Mouse (Mus musculus): ENCODE measurements around the gene Daglb.
"Not testable (repeated sequence)": the region's sequence is repeated elsewhere in the genome, so short reads cannot be mapped to it uniquely, and the experiment has no call there.

Gene Daglb

DNA sequence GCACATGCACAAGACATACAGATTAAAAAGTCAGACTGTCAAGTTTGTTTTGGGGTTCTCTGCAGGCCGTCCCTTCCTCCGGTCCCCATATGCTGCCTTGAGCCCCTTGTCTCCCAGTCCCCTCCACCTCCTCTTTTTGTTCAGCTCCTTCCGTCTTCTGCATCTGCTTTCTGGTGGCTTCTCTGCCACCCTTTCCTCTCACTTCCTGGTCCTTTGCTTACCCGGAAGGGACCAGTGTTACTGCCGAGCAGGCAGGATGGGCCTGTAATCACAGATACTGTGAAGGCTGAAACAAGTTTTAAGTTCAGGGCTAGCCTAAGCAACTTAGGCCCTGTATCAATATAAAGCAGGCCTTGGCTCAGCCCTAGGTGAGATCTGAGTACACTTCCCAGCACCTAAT is 23.6 kb downstream of the Daglb start:
- DNase-seq: no peak

- DNase-seq: no peak
Observed at GRCm38 (mm10) chr5:143489749-143490342, 25.5 kb downstream of the Daglb start.

DNA sequence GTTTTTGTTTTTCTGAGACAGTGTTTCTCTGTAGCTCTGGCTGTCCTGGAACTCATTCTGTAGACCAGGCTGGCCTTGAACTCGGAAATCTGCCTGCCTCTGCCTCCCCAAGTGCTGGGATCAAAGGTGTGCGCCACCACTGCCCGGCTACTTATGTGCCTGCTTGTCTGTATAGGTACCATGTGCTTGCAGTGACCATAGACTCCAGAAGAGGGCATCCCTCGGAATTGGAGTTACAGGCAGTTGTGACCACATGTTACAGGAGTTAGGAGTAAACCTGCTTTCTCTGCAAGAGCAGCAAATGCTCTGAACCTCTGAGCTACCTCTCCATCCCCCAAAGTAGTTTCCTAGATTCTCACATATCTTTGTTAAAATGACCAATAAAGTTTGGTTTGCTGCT is 27.4 kb downstream of the Daglb start:
- no peak for DNase-seq

DNA sequence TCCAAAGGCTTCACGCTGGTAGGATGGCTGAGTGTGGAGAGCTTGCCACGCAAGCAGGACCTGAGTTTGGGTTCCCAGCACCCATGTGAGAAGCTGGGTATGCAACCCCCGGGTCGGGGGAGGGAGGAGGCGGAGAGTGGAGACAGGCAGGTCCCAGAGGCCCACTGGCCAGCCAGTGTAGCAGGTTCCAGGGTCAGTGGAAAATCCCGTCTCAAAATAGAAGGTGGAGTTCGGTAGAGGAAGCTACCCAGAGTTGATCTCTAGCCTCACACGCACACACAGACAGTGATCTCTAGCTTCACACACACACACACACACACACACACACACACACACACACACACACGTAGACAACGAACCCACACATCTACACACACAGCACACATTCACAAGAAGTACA is 28.8 kb downstream of the Daglb start:
- no peak for DNase-seq

DNA sequence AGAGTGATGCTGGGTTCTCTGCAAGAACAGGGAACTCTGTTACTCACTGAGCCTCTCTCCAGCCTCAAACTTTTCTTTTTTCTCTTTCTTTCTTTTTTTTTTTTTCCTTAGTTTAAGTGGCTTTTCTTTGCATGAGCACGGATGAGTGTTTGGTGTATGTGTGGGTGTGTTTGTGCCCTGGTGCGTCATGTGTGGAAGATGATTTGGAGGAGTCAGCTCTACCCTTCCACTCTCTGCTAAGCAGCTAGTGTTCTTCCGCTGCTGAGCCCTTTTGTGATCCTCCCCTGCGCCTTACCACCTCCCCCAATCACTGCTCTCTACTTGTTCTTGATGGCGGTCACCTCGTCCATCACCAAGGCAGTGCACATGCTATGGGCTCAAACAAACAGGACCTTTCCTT is 31.3 kb downstream of the Daglb start:
- DNase-seq: no peak

- no peak for DNase-seq
Observed at GRCm38 (mm10) chr5:143497451-143497850, 33.1 kb downstream of the Daglb start.

GRCm38 (mm10) chr5:143499197-143499596 is 34.8 kb downstream of the Daglb start:
- DNase-seq: no peak

GRCm38 (mm10) chr5:143499686-143500085 is 35.3 kb downstream of the Daglb start:
- DNase-seq: no peak

DNA sequence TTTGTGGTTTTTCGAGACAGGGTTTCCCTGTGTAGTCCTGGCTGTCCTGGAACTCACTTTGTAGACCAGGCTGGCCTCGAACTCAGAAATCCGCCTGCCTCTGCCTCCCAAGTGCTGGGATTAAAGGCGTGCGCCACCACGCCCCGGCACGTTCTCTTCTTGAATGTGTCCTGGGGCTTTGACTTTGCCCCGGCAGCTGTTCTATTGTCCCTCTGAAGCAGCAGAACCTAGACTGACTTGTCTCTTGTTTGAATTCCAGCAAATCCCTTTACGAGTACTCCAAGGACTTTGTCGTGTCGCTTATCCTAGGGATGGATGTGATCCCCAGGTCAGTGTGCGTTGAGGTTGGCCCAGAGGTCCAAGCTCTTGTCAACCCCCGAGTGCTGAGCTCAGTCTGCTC is 36.3 kb downstream of the Daglb start:
- not testable (repeated sequence) for DNase-seq

DNA sequence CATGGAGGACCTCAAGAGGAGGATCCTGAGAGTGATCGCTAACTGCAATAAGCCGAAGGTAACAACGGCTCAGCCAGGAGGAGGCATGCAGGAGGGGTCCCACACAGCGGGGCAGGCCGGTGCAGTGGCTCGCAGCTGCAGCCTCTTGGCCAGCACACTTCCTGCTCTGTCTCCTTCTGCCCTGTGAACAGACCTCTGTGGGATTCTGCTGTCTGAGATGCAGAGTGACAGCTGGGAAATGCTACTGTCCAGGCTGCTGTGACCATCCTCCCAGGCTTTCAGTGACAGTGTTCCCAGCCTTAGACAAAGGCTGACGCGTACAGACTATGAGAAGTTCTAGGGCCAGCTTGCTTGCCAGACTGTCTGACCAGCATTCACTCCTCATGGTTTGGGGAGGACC is 36.8 kb downstream of the Daglb start:
- no peak for DNase-seq

DNA sequence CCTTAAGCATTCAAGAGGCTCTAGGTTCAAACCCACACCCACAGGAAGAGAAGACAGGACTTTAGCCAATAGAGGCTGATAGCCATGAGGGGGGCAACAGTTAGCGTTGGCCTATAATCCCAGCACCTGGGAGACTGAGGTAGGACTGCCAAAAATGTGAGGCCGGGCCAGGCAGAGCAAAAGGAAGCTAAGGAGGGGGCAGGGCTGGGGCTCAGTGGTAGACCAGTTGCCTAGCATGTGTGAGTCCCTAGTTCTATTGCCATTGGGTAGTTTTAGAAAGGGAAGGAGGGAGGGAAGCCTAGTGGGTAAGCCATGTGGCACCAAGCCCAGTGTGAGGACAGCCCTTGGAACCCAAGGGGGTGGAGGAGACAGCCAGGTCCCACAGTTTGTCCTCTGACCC is 37.3 kb downstream of the Daglb start:
- no peak for DNase-seq

- no peak for DNase-seq
Observed at GRCm38 (mm10) chr5:143502899-143503557, 38.6 kb downstream of the Daglb start.

- DNase-seq: no peak
Observed at GRCm38 (mm10) chr5:143503740-143504139, 39.4 kb downstream of the Daglb start.

DNA sequence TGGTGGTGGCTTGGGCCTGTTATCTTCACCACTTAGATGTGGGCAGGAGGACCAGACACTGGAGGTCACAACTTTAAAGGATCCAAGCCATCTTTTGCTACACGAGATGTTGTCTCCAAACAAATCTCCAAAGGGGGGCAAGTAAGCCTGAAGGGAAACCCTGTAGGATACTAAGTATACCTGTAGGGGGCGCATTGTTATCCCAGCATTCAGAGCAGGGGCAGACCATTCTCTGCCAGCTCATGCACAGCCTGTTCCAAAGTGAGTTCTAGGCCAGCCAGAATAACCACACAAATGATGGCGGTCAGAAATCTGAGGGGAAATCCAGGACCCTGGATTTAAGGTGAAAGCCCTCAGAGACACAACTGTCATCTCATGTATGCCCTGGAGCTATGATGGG is 40.1 kb downstream of the Daglb start:
- DNase-seq: no peak

DNA sequence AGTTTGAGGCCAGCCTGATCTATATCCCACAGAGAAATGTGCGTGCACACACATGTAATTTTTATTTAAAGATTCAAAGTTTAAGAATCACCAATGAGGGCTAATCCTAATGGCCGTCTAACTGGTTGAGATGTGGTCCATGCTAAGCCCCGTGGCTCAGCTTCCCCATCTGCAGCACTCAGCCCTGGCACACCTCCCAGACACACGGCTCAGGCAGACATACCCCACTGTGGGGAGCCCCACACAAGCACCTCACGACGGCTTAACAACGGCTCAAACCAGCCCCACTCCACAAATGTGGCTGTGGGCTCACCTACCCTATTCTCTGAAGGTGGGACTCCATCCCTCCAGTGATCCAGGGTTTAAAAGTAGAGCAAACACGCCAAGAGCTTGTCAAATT is 40.7 kb downstream of the Daglb start:
- no peak for DNase-seq

DNA sequence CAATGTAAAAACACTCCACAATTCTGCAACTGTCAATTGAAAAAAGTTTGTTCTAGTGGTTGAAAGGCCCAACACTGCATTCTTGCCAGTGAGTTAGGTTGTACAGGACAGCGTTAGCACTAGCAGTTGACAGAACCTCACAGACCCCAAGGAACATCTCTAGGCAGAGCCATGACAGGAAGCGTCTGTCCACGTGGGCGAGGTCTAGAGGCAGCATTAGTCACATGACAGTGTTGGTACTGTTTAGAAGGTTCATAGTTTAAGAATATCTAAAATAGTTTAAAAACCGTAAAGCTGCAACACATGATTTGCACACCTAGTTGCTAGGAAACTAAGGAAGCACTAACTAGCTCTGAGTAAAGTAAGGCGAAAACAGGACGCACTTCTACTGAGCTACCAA is 41.2 kb downstream of the Daglb start:
- DNase-seq: no peak

DNA sequence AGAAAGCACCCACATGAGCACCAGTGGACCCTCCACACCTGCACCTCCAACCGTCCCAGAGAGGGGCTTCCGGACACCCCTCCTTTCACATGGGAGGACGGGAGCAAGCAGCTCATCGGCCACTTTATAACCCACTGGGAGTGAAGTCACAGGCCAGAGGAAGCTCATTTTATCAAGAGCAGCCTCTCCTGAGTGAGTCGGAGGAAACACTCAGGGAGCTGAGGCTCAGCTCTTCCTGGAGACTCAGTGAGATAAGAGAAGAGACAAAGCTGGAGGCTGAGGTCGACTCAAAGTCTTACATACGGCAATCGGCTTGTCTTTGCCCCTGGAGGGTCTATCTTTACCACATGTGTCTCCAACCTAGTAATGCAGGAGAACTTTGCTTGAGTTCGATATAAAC is 44.9 kb downstream of the Daglb start:
- DNase-seq: no peak

GRCm38 (mm10) chr5:143509737-143510136 is 45.4 kb downstream of the Daglb start:
- no peak for DNase-seq

DNA sequence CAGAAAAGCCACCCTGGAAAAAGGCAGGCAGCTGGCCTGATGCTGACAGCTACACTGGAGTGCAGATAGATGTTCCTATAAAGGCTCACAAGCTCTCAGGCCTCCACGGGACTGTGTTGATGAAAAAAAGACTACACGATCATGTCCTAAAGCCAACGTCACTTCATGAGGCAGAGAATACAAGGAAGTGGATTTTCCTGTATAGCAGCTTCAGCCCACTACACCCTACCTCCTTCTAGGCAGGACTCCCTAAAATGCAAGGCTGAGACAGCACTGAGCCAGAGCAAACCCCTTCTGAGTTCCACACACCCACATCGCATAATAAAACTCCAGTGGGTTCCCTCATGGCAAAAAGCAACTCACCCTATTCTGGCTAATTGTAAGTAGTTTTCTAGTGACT is 47.2 kb downstream of the Daglb start:
- no peak for DNase-seq

GRCm38 (mm10) chr5:143512305-143512704 is 47.9 kb downstream of the Daglb start:
- DNase-seq: no peak

GRCm38 (mm10) chr5:143514878-143515277 is 50.5 kb downstream of the Daglb start:
- DNase-seq: no peak

GRCm38 (mm10) chr5:143517005-143517404 is 52.6 kb downstream of the Daglb start:
- no peak for DNase-seq

- DNase-seq: no peak
Observed at GRCm38 (mm10) chr5:143517436-143517835, 53.1 kb downstream of the Daglb start.

DNA sequence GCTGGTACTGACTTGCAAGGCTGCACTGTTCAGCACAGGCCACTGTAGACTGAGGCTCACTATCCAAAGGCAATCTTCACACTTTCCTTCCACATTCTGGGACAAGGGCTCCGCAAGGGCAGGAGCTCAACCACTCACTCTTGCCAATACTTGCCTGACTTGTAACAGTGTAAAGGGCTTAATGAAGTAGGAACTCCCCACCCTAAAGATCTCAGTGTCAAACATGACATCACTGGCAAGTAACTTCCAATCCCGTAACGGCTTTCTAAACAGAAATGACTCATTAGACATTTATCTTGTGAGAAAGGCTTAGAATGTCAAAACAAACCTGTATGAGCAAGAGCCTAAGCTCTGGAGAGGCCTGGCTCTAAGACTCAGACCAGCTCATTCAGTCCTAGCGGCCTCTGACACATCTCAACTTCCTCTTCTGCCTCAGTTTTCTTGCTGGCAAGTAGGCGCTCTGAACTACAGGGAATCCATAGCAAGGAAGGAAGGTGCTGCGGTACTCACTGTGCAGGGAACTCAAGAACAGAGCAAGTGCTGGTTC is 53.7 kb downstream of the Daglb start:
- no peak for DNase-seq

DNA sequence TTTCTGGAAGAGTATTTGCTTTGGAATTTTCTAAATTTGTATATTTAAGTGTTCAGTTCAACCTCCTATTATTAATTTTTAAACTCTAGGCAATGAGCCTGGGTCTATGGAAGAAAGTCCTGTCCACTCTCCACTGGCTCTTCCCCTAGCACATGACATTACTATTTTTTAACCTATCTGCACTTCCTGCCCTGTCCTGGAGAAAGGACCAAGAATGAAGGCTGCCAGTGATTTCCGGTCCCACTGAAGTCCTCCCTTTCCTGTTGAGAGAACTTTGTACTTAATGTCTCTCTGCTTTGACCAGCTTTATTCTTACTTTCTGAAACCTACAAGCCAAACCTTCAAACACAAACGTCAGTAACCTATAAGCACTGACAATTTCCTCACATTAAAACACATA is 56.0 kb downstream of the Daglb start:
- DNase-seq: no peak
